Mouse (Mus musculus) urinary bladder, postnatal 36 days (tissue): ENCODE data around the gene Adgra3.
A peak's percentile ranks its signal among the peaks of the same experiment; 100 is the strongest.

Experiments
- DNase-seq, 2 experiments: peaks; one replicate each; pipeline ENCODE4 v3.0.0; 2022; ENCODE audit warnings: low spot score in 2 of 2, mixed read lengths in 1 of 2

Gene Adgra3

GRCm38 (mm10) chr5:50058421-50059286 is at the start of gene Adgra3:
Adgra3 (minus strand) TSS chr5:50059006.
- peak; percentile 64 to 83 for DNase-seq

GRCm38 (mm10) chr5:50083441-50083840 is 24.6 kb upstream of the Adgra3 start:
- no peak for DNase-seq

- no peak for DNase-seq
Observed at GRCm38 (mm10) chr5:50074245-50074644, 15.4 kb upstream of the Adgra3 start.

GRCm38 (mm10) chr5:50064236-50064635 is 5.4 kb upstream of the Adgra3 start:
- DNase-seq = no peak

- no peak for DNase-seq
Observed at GRCm38 (mm10) chr5:50059586-50059985, 780 bp upstream of the Adgra3 start.

GRCm38 (mm10) chr5:50057612-50058420 is 990 bp downstream of the Adgra3 start:
- DNase-seq = no peak

- DNase-seq = no peak
Observed at GRCm38 (mm10) chr5:50052456-50052855, 6.3 kb downstream of the Adgra3 start.

- no peak for DNase-seq
Observed at GRCm38 (mm10) chr5:50050668-50051425, 8.0 kb downstream of the Adgra3 start.

GRCm38 (mm10) chr5:50050037-50050436 is 8.8 kb downstream of the Adgra3 start:
- DNase-seq = no peak

- no peak for DNase-seq
Observed at GRCm38 (mm10) chr5:50049506-50049905, 9.3 kb downstream of the Adgra3 start.

- DNase-seq = peak; percentile 16 to 56
Observed at GRCm38 (mm10) chr5:50048960-50049359, 9.8 kb downstream of the Adgra3 start.

GRCm38 (mm10) chr5:50048271-50048851 is 10.4 kb downstream of the Adgra3 start:
- no peak for DNase-seq

GRCm38 (mm10) chr5:50045180-50045579 is 13.6 kb downstream of the Adgra3 start:
- no peak for DNase-seq

GRCm38 (mm10) chr5:50043677-50044076 is 15.1 kb downstream of the Adgra3 start:
- no peak for DNase-seq

- no peak for DNase-seq
Observed at GRCm38 (mm10) chr5:50042274-50042943, 16.4 kb downstream of the Adgra3 start.

GRCm38 (mm10) chr5:50039521-50039920 is 19.3 kb downstream of the Adgra3 start:
- no peak for DNase-seq

GRCm38 (mm10) chr5:50037666-50038065 is 21.1 kb downstream of the Adgra3 start:
- no peak for DNase-seq

GRCm38 (mm10) chr5:50034900-50035514 is 23.8 kb downstream of the Adgra3 start:
- DNase-seq = no peak

GRCm38 (mm10) chr5:50034231-50034630 is 24.6 kb downstream of the Adgra3 start:
- no peak for DNase-seq

- no peak for DNase-seq
Observed at GRCm38 (mm10) chr5:50033660-50034059, 25.1 kb downstream of the Adgra3 start.

- DNase-seq = no peak
Observed at GRCm38 (mm10) chr5:50032332-50032731, 26.5 kb downstream of the Adgra3 start.
